Mouse (Mus musculus): ENCODE data around the gene Mpv17l2.

Mpv17l2 gene

GRCm38 (mm10) chr8:70767503-70767902 is 6.8 kb upstream of the Mpv17l2 start:
- DNase-seq (ENCODE audit: extremely low spot score, low spot score): no peak

- peak; percentile 69 for DNase-seq (ENCODE audit: extremely low spot score, low spot score)
Observed at GRCm38 (mm10) chr8:70766571-70767440, 6.1 kb upstream of the Mpv17l2 start.

GRCm38 (mm10) chr8:70765838-70766570 is 5.3 kb upstream of the Mpv17l2 start:
- peak; percentile 61 for DNase-seq (ENCODE audit: extremely low spot score, low spot score)

- DNase-seq (ENCODE audit: extremely low spot score, low spot score): no peak
Observed at GRCm38 (mm10) chr8:70765329-70765728, 4.6 kb upstream of the Mpv17l2 start.

GRCm38 (mm10) chr8:70764676-70765075 is 3.9 kb upstream of the Mpv17l2 start:
- DNase-seq (ENCODE audit: extremely low spot score, low spot score): no peak

GRCm38 (mm10) chr8:70764026-70764425 is 3.3 kb upstream of the Mpv17l2 start:
- DNase-seq (ENCODE audit: extremely low spot score, low spot score): no peak

GRCm38 (mm10) chr8:70763354-70763753 is 2.6 kb upstream of the Mpv17l2 start:
- DNase-seq (ENCODE audit: extremely low spot score, low spot score): peak; percentile 64

- no peak for DNase-seq (ENCODE audit: extremely low spot score, low spot score)
Observed at GRCm38 (mm10) chr8:70762118-70762517, 1.4 kb upstream of the Mpv17l2 start.

- peak; percentile 48 for DNase-seq (ENCODE audit: extremely low spot score, low spot score)
Observed at GRCm38 (mm10) chr8:70760350-70760749, 396 bp downstream of the Mpv17l2 start.

GRCm38 (mm10) chr8:70758616-70759561 is 1.9 kb downstream of the Mpv17l2 start:
- DNase-seq (ENCODE audit: extremely low spot score, low spot score): no peak

GRCm38 (mm10) chr8:70758308-70758615 is 2.5 kb downstream of the Mpv17l2 start:
- DNase-seq (ENCODE audit: extremely low spot score, low spot score): no peak

- DNase-seq (ENCODE audit: extremely low spot score, low spot score): no peak
Observed at GRCm38 (mm10) chr8:70757523-70758307, 3.0 kb downstream of the Mpv17l2 start.

GRCm38 (mm10) chr8:70756476-70757040 is 4.2 kb downstream of the Mpv17l2 start:
- DNase-seq (ENCODE audit: extremely low spot score, low spot score): no peak

- no peak for DNase-seq (ENCODE audit: extremely low spot score, low spot score)
Observed at GRCm38 (mm10) chr8:70755661-70756475, 4.9 kb downstream of the Mpv17l2 start.

- no peak for DNase-seq (ENCODE audit: extremely low spot score, low spot score)
Observed at GRCm38 (mm10) chr8:70754871-70755660, 5.7 kb downstream of the Mpv17l2 start.

GRCm38 (mm10) chr8:70754043-70754870 is 6.5 kb downstream of the Mpv17l2 start, which contains the start of gene Rab3a:
Rab3a (plus strand) TSS chr8:70754679.
- DNase-seq (ENCODE audit: extremely low spot score, low spot score): peak; percentile 92

GRCm38 (mm10) chr8:70753151-70753550 is 7.6 kb downstream of the Mpv17l2 start:
- no peak for DNase-seq (ENCODE audit: extremely low spot score, low spot score)
